Mouse (Mus musculus): Measurements from ENCODE around the gene Hikeshi.

- TF ChIP-seq CTCF (IDR thresholded peaks at IDR 0.05; ENCODE audit: control insufficient read depth, insufficient read depth, insufficient replicate concordance, low read depth, low read length) (no peak), POLR2A (IDR thresholded peaks at IDR 0.05; ENCODE audit: control insufficient read depth, low read depth, low read length) (no peak)
These were observed 22.1 kb upstream of the Hikeshi start for GRCm38 (mm10) chr7:89963135-89963534.
